Mouse (Mus musculus): ENCODE measurements around the gene Nap1l5. TPM values are rescaled to one million over a fixed set of nuclear protein-coding genes. Genes with fewer than 3 reads are reported as not detected.

Gene Nap1l5
- polyA plus RNA-seq, 1 experiment, result 0.28 TPM

DNA sequence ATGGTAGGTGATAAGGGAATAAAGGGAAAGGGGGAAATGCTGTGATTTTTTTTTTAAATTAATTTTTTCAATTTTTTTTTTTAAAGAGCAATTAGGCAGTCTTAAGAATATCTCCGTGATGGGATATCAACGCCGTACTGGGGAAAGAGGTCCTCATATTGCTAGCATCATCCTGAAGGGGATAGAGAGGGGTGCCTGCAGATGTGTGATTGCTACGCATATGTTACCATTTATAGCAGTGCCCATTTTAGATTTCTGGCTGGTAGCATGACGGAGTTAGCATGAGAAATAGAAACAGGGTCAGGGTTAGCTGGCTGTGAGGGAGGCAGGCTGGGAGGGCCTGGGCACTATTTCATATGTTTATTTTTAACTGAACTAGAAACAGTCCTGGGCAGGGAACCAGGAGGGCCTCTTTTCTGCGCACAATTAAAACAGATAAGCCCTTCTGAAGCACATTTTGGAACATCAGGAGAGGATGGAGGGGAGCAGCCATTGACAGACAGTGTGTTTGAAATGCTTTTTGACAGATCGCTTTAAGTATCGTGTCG, 44.4 kb downstream of the Nap1l5 start:
- Histone ChIP-seq H3K36me3 (ENCODE audit: control insufficient read depth, insufficient read depth, low read length) (no peaks in the 10 kb centered on the region), H3K4me1 (ENCODE audit: control insufficient read depth, insufficient read depth, low read length) (no peaks in the 10 kb centered on the region), H3K27ac (ENCODE audit: control insufficient read depth, insufficient read depth, low read depth, low read length) (no peak overlapping the region), H3K27me3 (ENCODE audit: control insufficient read depth, insufficient read depth, low read length) (no peaks in the 10 kb centered on the region), H3K4me3 (ENCODE audit: control insufficient read depth, low read depth, low read length) (no peak overlapping the region)
- TF ChIP-seq POLR2A (IDR thresholded peaks at IDR 0.05; ENCODE audit: control insufficient read depth, low read depth, low read length), result no peak
- TF ChIP-seq CTCF (IDR thresholded peaks at IDR 0.05; ENCODE audit: control insufficient read depth, insufficient read depth, insufficient replicate concordance, low read depth, low read length), result no peak

DNA sequence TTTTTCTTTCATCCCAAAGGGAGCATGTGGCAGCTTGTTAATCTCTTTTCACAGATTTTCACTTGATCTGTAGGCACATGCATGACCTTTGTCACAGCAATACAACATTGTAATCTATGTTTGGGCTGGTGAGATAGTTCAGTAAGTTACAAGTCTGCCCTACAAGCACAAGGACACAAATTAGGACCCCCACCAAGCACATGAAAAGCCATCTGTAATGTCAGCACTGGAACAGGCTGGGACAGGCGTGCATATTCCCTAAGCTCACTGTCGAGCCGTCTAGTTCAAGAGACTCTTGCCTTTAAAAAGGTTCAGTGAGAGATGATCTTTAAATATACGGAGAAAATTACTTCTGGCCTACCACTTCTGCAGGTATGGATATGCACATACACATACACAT, 47.4 kb downstream of the Nap1l5 start:
- no peak overlapping the region for H3K27ac ChIP-seq (ENCODE audit: control insufficient read depth, insufficient read depth, low read depth, low read length)
- no peaks in the 10 kb centered on the region for H3K36me3 ChIP-seq (ENCODE audit: control insufficient read depth, insufficient read depth, low read length)
- no peaks in the 10 kb centered on the region for H3K4me1 ChIP-seq (ENCODE audit: control insufficient read depth, insufficient read depth, low read length)
- no peak overlapping the region for H3K4me3 ChIP-seq (ENCODE audit: control insufficient read depth, low read depth, low read length)
- no peaks in the 10 kb centered on the region for H3K27me3 ChIP-seq (ENCODE audit: control insufficient read depth, insufficient read depth, low read length)
- TF ChIP-seq CTCF (IDR thresholded peaks at IDR 0.05; ENCODE audit: control insufficient read depth, insufficient read depth, insufficient replicate concordance, low read depth, low read length), result no peak
- no peak for TF ChIP-seq POLR2A (IDR thresholded peaks at IDR 0.05; ENCODE audit: control insufficient read depth, low read depth, low read length)

DNA sequence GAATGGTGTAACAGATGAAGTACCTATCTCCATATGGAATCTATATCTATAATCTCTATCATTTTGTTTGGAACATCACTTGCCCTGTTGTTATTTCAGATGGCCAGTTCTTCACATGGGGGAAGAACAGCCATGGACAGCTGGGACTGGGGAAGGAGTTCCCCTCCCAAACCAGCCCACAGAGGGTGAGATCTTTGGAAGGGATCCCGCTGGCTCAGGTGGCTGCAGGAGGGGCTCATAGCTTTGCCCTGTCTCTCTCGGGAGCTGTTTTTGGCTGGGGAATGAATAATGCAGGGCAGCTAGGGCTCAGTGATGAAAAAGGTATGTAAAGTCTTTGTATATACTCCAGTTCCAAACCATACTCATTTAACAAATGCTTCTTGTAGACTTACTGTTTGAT, 50.4 kb downstream of the Nap1l5 start:
- no peak for TF ChIP-seq CTCF (IDR thresholded peaks at IDR 0.05; ENCODE audit: control insufficient read depth, insufficient read depth, insufficient replicate concordance, low read depth, low read length)
- no peaks in the 10 kb centered on the region for H3K4me1 ChIP-seq (ENCODE audit: control insufficient read depth, insufficient read depth, low read length)
- no peak overlapping the region for H3K4me3 ChIP-seq (ENCODE audit: control insufficient read depth, low read depth, low read length)
- H3K27ac ChIP-seq (ENCODE audit: control insufficient read depth, insufficient read depth, low read depth, low read length), result no peak overlapping the region
- no peaks in the 10 kb centered on the region for H3K27me3 ChIP-seq (ENCODE audit: control insufficient read depth, insufficient read depth, low read length)
- no peaks in the 10 kb centered on the region for H3K36me3 ChIP-seq (ENCODE audit: control insufficient read depth, insufficient read depth, low read length)

DNA sequence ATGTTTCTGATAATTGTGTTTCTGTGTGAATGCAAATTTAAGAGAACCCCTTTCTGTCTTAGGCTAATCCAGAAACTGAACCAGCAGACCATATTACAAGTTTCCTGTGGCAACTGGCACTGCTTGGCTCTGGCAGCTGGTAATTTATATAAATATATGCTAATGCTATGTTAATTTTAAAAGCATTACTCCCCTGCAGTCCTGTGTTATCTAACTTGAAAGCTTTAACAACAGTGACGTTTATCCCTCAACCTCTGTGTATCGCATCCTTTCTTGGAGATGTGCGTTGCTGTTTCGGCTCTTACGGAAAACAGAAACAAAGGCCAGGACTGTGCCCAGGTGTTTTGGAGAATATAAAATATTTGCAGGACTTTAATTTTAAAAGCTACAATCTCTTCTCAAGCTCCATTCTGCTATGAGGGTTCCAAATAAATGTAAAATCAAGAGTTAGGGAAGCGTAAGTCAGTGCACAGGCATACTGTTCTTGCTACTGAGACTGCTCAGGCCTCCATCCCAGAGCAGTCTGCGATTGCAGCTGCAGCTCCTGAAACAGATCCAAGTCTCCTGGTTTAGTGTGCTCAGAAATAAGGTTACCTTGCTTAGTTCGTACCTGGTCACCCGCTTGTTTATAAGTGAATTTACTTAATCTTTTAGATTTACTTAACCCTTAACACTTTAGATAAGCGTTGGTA, 51.1 kb downstream of the Nap1l5 start:
- no peaks in the 10 kb centered on the region for H3K27me3 ChIP-seq (ENCODE audit: control insufficient read depth, insufficient read depth, low read length)
- TF ChIP-seq CTCF (IDR thresholded peaks at IDR 0.05; ENCODE audit: control insufficient read depth, insufficient read depth, insufficient replicate concordance, low read depth, low read length) (no peak), POLR2A (IDR thresholded peaks at IDR 0.05; ENCODE audit: control insufficient read depth, low read depth, low read length) (no peak)
- no peak overlapping the region for H3K27ac ChIP-seq (ENCODE audit: control insufficient read depth, insufficient read depth, low read depth, low read length)
- H3K4me3 ChIP-seq (ENCODE audit: control insufficient read depth, low read depth, low read length), result no peak overlapping the region
- no peaks in the 10 kb centered on the region for H3K4me1 ChIP-seq (ENCODE audit: control insufficient read depth, insufficient read depth, low read length)
- no peaks in the 10 kb centered on the region for H3K36me3 ChIP-seq (ENCODE audit: control insufficient read depth, insufficient read depth, low read length)

Other genes starting within 250 kb of the Nap1l5 start
- gene Herc3, start 75.6 kb downstream of the Nap1l5 start, polyA plus RNA-seq (2012; rRNA removed), result 2.8 and 4.0 TPM in 2 replicates
- gene Fam13a, start 117.5 kb upstream of the Nap1l5 start, polyA plus RNA-seq (2012; rRNA removed), result 0.26 and 0.30 TPM in 2 replicates

Measured in testis, adult 2 months (tissue).